Mouse (Mus musculus) midbrain, embryonic 15.5 days (tissue): ENCODE data around the gene Arid1b. TPM values are rescaled to one million over a fixed set of nuclear protein-coding genes. Genes with fewer than 3 reads are reported as not detected.

Experiments
- ATAC-seq: fragments of 200-750 bp; cut with Nextera tagmentation; replicated peaks from 2 replicates; pipeline ENCODE4 v1.8.0; 2017; ENCODE audit warnings: moderate TSS enrichment
- H3K27ac ChIP-seq: fragments of 300-500 bp; sonication (generic); 2 replicates; pipeline ENCODE4 v1.5.1; 2015; ENCODE audit warnings: mild to moderate bottlenecking, inconsistent platforms
- H3K27me3 ChIP-seq: fragments of 300-500 bp; sonication (generic); replicated peaks from 2 replicates; pipeline ENCODE4 v1.6.1; 2015; ENCODE audit warnings: inconsistent platforms
- H3K36me3 ChIP-seq: fragments of 300-500 bp; sonication (generic); replicated peaks from 2 replicates; pipeline ENCODE4 v1.6.1; 2015; ENCODE audit warnings: inconsistent platforms
- H3K4me1 ChIP-seq: fragments of 300-500 bp; sonication (generic); 2 replicates; pipeline ENCODE4 v1.6.1; 2015; ENCODE audit warnings: inconsistent platforms
- H3K4me2 ChIP-seq: fragments of 300-500 bp; sonication (generic); 2 replicates; pipeline ENCODE4 v1.6.1; 2015; ENCODE audit warnings: inconsistent platforms, mild to moderate bottlenecking, moderate library complexity
- H3K4me3 ChIP-seq: fragments of 300-500 bp; sonication (generic); 2 replicates; pipeline ENCODE4 v1.5.1; 2015; ENCODE audit warnings: mild to moderate bottlenecking, inconsistent platforms
- H3K9ac ChIP-seq: fragments of 300-500 bp; sonication (generic); 2 replicates; pipeline ENCODE4 v1.6.1; 2015; ENCODE audit warnings: mild to moderate bottlenecking, inconsistent platforms
- H3K9me3 ChIP-seq: fragments of 300-500 bp; sonication (generic); 2 replicates; pipeline ENCODE4 v1.6.1; 2016; ENCODE audit warnings: inconsistent platforms
- WGBS: fragments of 180-500 bp; shearing (Covaris S2); methylation state at CpG from one replicate; pipeline ENCODE4 v1.1.7; 2015; ENCODE audit warnings: mixed read lengths; 5-methylcytosine and 5-hydroxymethylcytosine counted together
- polyA plus RNA-seq: library from polyadenylated mRNA; unstranded; fragments of >200 nt; fragmentation: Nextera tagmentation; extraction: Ambion mirVana; gene quantifications from 2 replicates; pipeline ENCODE4 v1.2.1, GENCODE M21; 2015

Gene Arid1b
- polyA plus RNA-seq, 1 experiment from 2014 or later: 16.5 TPM

- no peak overlapping the region for H3K4me3 ChIP-seq
- H3K9me3 ChIP-seq: no peaks in the 10 kb centered on the region
- H3K4me1 ChIP-seq: peaks cover 30% of the 10 kb centered on the region
- no peaks in the 10 kb centered on the region for H3K36me3 ChIP-seq
- no peak overlapping the region for H3K27ac ChIP-seq
- H3K9ac ChIP-seq: no peak overlapping the region
- no peak for ATAC-seq
- WGBS: 77% methylated on average over 3 of the region's 3 CpGs
- H3K27me3 ChIP-seq: no peaks in the 10 kb centered on the region
- no peak overlapping the region for H3K4me2 ChIP-seq
Measured at GRCm38 (mm10) chr17:5197765-5198164, 203.6 kb downstream of the Arid1b start.

DNA sequence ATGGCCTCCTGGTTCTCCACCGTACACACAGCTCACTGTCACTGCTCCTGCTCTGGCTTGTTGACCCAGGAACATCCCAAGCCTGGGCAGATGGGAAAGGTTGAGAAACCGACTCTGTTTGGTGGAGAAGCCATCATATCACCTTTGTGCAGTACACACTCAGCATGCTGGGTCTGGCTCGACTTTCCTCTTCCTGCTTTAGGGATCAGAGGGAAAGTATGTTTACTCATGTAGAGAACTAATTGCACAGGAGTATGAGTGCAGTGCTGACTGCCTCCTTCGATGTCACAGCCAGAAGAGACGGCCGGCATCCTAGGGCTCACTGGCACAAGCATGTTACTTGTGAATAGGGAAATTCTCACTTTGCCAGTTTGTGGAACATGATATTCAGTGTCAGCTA lies 204.1 kb downstream of the Arid1b start:
- Histone ChIP-seq H3K27me3 (no peaks in the 10 kb centered on the region), H3K27ac (no peak overlapping the region), H3K9ac (no peak overlapping the region), H3K4me1 (peaks cover 31% of the 10 kb centered on the region), H3K4me3 (no peak overlapping the region), H3K4me2 (no peak overlapping the region), H3K36me3 (no peaks in the 10 kb centered on the region), H3K9me3 (no peaks in the 10 kb centered on the region)
- ATAC-seq: no peak
- 66% methylated on average over 6 of the region's 6 CpGs for WGBS

DNA sequence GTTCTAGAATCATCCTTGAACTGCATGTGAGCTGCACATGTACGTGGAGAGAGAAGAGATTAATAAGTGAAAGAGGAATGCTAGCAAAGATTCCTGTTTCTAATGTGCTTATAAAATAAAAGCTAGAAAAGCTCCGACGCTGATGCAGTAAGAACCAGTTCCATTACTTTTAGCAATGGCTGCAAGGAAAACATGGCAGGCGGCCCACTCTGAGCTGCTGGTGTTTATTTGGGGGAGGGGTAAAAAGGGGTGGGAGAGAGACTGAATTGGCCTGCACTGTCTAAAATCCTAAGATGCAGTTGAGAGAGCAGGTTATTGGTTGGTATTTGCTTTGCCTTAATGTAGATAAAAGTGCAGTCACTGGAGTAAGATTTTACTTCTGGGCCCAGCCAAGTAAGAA lies 204.7 kb downstream of the Arid1b start:
- no peaks in the 10 kb centered on the region for H3K36me3 ChIP-seq
- no peak overlapping the region for H3K27ac ChIP-seq
- H3K4me1 ChIP-seq: peaks cover 36% of the 10 kb centered on the region
- no peaks in the 10 kb centered on the region for H3K27me3 ChIP-seq
- WGBS: 56% methylated on average over 4 of the region's 4 CpGs
- no peak overlapping the region for H3K4me3 ChIP-seq
- H3K9ac ChIP-seq: no peak overlapping the region
- H3K4me2 ChIP-seq: no peak overlapping the region
- H3K9me3 ChIP-seq: no peaks in the 10 kb centered on the region
- ATAC-seq: no peak

DNA sequence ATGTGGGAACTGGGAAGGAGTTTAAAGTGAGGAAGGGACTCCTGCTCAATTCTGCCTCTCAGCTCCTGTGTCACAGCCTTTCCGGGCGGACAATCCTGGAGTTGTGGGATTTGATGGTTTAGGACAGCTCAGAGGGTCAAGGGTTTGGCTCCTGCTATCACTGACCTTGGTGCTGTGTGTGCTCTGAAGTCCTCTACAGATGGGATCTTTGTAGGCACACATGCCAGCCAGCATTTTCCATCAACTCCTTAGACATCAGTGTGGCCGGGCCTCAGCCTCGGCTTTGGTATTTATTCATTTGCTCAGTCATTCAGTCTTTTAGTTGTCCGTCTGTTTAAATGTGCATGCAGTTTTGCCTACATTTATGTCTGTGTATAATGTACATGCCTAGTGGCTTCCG lies 206.5 kb downstream of the Arid1b start:
- Histone ChIP-seq H3K36me3 (no peaks in the 10 kb centered on the region), H3K27me3 (no peaks in the 10 kb centered on the region), H3K4me3 (no peak overlapping the region), H3K9me3 (no peaks in the 10 kb centered on the region), H3K4me1 (peaks cover 44% of the 10 kb centered on the region), H3K27ac (no peak overlapping the region), H3K9ac (no peak overlapping the region), H3K4me2 (no peak overlapping the region)
- WGBS: 98% methylated on average over 6 of the region's 6 CpGs
- ATAC-seq: no peak

DNA sequence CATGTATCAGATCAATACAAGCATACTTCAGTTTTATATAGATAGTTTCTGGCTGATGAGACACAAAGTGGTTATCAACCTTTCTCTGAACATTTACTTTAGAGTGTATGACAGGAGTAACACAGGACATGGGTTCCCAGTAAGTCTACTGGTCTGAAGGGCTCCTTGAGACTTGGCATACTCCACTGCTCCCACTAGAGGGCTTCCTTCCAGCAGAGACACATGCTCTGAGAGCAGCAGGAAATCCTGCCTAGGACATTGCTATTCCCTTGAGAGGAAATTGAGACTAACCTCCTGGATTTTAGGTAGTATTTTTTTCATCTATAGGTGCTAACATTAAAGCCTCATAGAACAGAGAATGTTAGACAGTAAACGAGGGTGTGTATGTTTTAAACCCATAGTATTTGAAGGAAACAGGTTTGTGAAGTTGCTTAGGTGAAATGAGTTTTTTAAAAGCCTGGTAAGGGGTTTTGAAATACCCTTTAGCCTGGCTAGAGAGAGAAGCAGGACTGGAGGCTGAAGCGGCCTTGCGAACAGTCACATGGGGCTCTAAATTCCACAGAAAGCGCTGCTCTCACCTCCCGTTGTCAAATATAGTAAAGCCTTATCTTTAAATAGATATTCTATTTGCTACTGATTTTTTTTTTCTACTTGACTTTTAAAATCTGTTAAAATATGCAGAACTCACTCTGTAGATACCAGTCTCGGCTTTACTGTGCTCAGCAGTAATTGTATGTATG lies 207.9 kb downstream of the Arid1b start:
- ATAC-seq: no peak
- Histone ChIP-seq H3K9me3 (no peaks in the 10 kb centered on the region), H3K27me3 (no peaks in the 10 kb centered on the region), H3K4me3 (no peak overlapping the region), H3K36me3 (no peaks in the 10 kb centered on the region), H3K4me1 (peaks cover 40% of the 10 kb centered on the region), H3K4me2 (no peak overlapping the region), H3K27ac (no peak overlapping the region), H3K9ac (no peak overlapping the region)
- WGBS: 71% methylated on average over 6 of the region's 6 CpGs

DNA sequence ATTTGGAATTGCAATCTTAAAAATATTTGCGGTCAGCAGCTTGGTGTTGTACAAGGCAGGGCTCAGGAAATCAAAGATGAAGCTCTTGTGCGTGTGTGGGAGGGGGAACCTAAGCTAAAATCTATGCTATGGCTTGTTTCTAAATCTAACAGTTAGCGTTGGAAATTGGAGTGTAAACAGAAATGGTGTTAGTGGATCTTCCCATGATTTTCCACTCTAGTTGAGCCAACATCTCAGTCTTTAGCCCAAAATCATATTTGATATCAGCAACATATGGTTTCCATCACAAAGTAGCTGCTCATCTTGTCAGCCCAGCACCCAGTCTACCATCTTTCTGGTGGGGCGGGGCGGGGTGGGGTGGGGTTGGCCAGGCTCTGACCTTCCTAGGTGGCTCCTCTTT lies 208.6 kb downstream of the Arid1b start:
- no peak overlapping the region for H3K9ac ChIP-seq
- H3K4me1 ChIP-seq: peaks cover 43% of the 10 kb centered on the region
- H3K9me3 ChIP-seq: no peaks in the 10 kb centered on the region
- WGBS: 90% methylated on average over 5 of the region's 5 CpGs
- H3K27me3 ChIP-seq: no peaks in the 10 kb centered on the region
- no peak overlapping the region for H3K4me3 ChIP-seq
- no peaks in the 10 kb centered on the region for H3K36me3 ChIP-seq
- H3K4me2 ChIP-seq: no peak overlapping the region
- H3K27ac ChIP-seq: no peak overlapping the region
- ATAC-seq: no peak

- Histone ChIP-seq H3K27me3 (no peaks in the 10 kb centered on the region), H3K4me1 (peaks cover 40% of the 10 kb centered on the region), H3K36me3 (no peaks in the 10 kb centered on the region), H3K4me2 (no peak overlapping the region), H3K4me3 (no peak overlapping the region), H3K27ac (no peak overlapping the region), H3K9ac (no peak overlapping the region), H3K9me3 (no peaks in the 10 kb centered on the region)
- WGBS: 85% methylated on average over 10 of the region's 10 CpGs
- no peak for ATAC-seq
Measured at GRCm38 (mm10) chr17:5203346-5204102, 209.4 kb downstream of the Arid1b start.

DNA sequence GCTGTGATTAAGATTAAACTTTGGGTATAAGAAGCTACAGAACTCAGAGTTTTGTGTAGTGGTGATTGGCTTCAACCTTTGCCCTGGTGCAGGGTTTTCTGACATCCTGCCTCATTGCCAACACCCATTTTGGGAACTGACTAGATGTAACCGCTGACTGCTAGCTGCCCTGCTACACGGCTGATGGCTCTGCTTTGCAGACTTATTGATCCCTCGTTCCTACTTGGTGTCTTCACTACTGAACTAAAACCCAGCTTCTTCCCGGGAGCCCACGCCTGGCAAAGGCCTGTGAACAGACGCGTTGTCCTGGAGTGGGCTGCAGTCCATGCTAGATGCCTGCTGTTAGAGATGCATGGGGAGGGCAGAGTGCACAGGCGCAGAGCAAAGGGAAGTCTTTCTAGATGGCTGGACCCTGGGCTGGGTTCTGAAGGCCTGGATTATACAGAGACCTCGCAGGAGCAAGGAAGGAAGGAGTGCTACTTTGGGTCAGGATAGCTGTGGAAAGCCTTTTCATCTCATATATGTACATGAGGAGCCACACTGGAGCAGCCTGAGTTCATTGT lies 210.1 kb downstream of the Arid1b start:
- Histone ChIP-seq H3K9ac (no peak overlapping the region), H3K27ac (no peak overlapping the region), H3K36me3 (no peaks in the 10 kb centered on the region), H3K4me2 (no peak overlapping the region), H3K9me3 (no peaks in the 10 kb centered on the region), H3K27me3 (no peaks in the 10 kb centered on the region), H3K4me3 (no peak overlapping the region), H3K4me1 (peaks cover 35% of the 10 kb centered on the region)
- no peak for ATAC-seq
- WGBS: 85% methylated on average over 9 of the region's 9 CpGs

GRCm38 (mm10) chr17:5205163-5205581 lies 211.0 kb downstream of the Arid1b start:
- no peak overlapping the region for H3K27ac ChIP-seq
- H3K36me3 ChIP-seq: no peaks in the 10 kb centered on the region
- peaks cover 34% of the 10 kb centered on the region for H3K4me1 ChIP-seq
- H3K4me3 ChIP-seq: no peak overlapping the region
- H3K4me2 ChIP-seq: no peak overlapping the region
- no peak overlapping the region for H3K9ac ChIP-seq
- ATAC-seq: no peak
- no peaks in the 10 kb centered on the region for H3K9me3 ChIP-seq
- H3K27me3 ChIP-seq: no peaks in the 10 kb centered on the region
- WGBS: 56% methylated on average over 7 of the region's 7 CpGs

GRCm38 (mm10) chr17:5206731-5207130 lies 212.6 kb downstream of the Arid1b start:
- no peak overlapping the region for H3K4me3 ChIP-seq
- peaks cover 48% of the 10 kb centered on the region for H3K4me1 ChIP-seq
- no peak overlapping the region for H3K27ac ChIP-seq
- WGBS: 76% methylated on average over 9 of the region's 9 CpGs
- no peaks in the 10 kb centered on the region for H3K27me3 ChIP-seq
- no peak overlapping the region for H3K4me2 ChIP-seq
- H3K36me3 ChIP-seq: no peaks in the 10 kb centered on the region
- H3K9ac ChIP-seq: no peak overlapping the region
- ATAC-seq: no peak
- H3K9me3 ChIP-seq: no peaks in the 10 kb centered on the region

DNA sequence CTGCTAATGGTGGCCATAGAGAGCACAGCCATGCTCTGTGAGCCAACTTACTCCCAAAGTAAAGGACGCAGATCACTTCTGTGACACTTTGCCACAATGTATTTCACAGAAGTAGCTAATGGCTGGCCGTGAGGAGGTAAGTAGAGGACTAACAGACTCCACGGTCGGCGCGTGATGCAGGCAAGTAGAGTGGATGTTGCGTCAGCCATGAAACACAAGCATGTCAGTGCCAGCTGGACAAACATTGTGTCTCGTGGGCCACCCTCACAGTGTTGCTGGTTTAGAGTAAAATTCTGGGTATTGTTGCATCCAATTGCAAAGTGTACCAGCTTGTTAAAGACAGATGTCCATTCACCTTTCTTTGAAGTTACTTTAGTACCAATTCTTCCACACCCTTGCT lies 213.7 kb downstream of the Arid1b start:
- Histone ChIP-seq H3K9ac (no peak overlapping the region), H3K4me2 (no peak overlapping the region), H3K4me1 (peaks cover 51% of the 10 kb centered on the region), H3K9me3 (no peaks in the 10 kb centered on the region), H3K27ac (no peak overlapping the region), H3K27me3 (no peaks in the 10 kb centered on the region), H3K4me3 (no peak overlapping the region), H3K36me3 (no peaks in the 10 kb centered on the region)
- no peak for ATAC-seq
- 92% methylated on average over 8 of the region's 8 CpGs for WGBS

GRCm38 (mm10) chr17:5208362-5208761 lies 214.2 kb downstream of the Arid1b start:
- no peaks in the 10 kb centered on the region for H3K27me3 ChIP-seq
- H3K9ac ChIP-seq: no peak overlapping the region
- no peaks in the 10 kb centered on the region for H3K9me3 ChIP-seq
- H3K4me3 ChIP-seq: no peak overlapping the region
- H3K4me2 ChIP-seq: no peak overlapping the region
- H3K4me1 ChIP-seq: peaks cover 55% of the 10 kb centered on the region
- 36% methylated on average over 3 of the region's 3 CpGs for WGBS
- no peaks in the 10 kb centered on the region for H3K36me3 ChIP-seq
- no peak for ATAC-seq
- no peak overlapping the region for H3K27ac ChIP-seq
